ENCODE assay signal across 21 mouse cellular contexts in the genomic region with DNA sequence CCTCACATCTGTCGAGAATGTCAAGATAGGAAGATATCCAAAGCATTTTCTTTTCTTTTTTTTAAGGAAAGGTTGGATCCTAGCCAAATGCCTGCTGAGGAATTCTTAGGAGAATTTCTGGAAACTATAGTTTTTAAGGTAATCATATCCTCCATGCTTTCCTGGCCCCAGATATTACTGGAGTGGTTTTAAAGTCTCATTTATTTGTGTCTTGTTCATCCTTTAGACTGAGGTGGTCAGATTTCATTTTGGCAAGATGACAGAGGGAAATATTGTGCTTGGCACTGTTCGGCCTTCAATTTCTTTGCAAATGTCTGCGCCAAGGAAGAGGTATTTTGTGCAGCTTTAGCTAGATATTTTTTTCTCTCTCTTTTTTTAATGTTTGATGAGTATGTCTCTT. TPM values are rescaled to one million over a fixed set of nuclear protein-coding genes. Genes with fewer than 3 reads are reported as not detected.
DNase-seq lines count a peak whose midpoint lies in the region; ATAC-seq and TF ChIP-seq lines count a peak whose summit lies in the region.
"Had no signal": no experiment of that assay in that cellular context is flagged by ENCODE, and none has a peak within 500 bp of the region (broad histone marks: within the 10 kb centered on the region; RNA-seq: fewer than 3 reads in every experiment).

No protein-coding gene starts in this region.

- DNase-seq in heart, postnatal 14 days: no peak
- no peak for DNase-seq in lung, postnatal 14 days
- no peak for DNase-seq in cerebellum, adult 8-10 months
- DNase-seq in gastrocnemius, adult 2 months: no peak
- DNase-seq: cerebellum, adult 11-12 months; forebrain, postnatal 0 days; gastrocnemius, postnatal 14 days; kidney, postnatal 25 days; layer of hippocampus, adult 9-11 months; lung, postnatal 36 days; right cerebral cortex, adult 18-20 months; thymus, adult 2 months had no signal

- H3K36me3 ChIP-seq in heart, embryonic 13.5 days: no peaks in the 10 kb centered on the region
- no peaks in the 10 kb centered on the region for H3K36me3 ChIP-seq in lung, embryonic 16.5 days (ENCODE audit: control insufficient read depth, insufficient read depth, low read length)
- H3K36me3 ChIP-seq: hindbrain, embryonic 12.5 days; intestine, embryonic 15.5 days; liver, embryonic 12.5 days; midbrain, embryonic 10.5 days had no signal

- H3K27me3 ChIP-seq in heart, embryonic 13.5 days (replicated peaks): no peaks in the 10 kb centered on the region
- H3K27me3 ChIP-seq in lung, embryonic 16.5 days (ENCODE audit: control insufficient read depth, insufficient read depth, low read depth, low read length): no peaks in the 10 kb centered on the region
- H3K27me3 ChIP-seq: hindbrain, embryonic 12.5 days; intestine, embryonic 15.5 days; liver, embryonic 12.5 days had no signal

- H3K9me3 ChIP-seq in heart, embryonic 13.5 days: no peaks in the 10 kb centered on the region
- no peaks in the 10 kb centered on the region for H3K9me3 ChIP-seq in lung, embryonic 16.5 days (ENCODE audit: control insufficient read depth, low read length)
- H3K9me3 ChIP-seq: hindbrain, embryonic 12.5 days; intestine, embryonic 15.5 days; liver, embryonic 12.5 days; midbrain, embryonic 10.5 days had no signal

- no peak for TF ChIP-seq POLR2A in embryonic fibroblast, embryonic 13.5 days (IDR thresholded peaks at IDR 0.05; ENCODE audit: low read depth, low read length)

- WGBS in heart, embryonic 13.5 days: 47% methylated on average over 3 of the region's 3 CpGs
- WGBS in lung, embryonic 16.5 days: 26% methylated on average over 3 of the region's 3 CpGs

- no peak overlapping the region for H3K9ac ChIP-seq in heart, embryonic 13.5 days
- H3K9ac ChIP-seq in lung, embryonic 16.5 days (ENCODE audit: low read length): no peak overlapping the region
- H3K9ac ChIP-seq: forebrain, postnatal 0 days; hindbrain, embryonic 12.5 days; intestine, embryonic 15.5 days; liver, embryonic 12.5 days had no signal

- intact Hi-C loops in heart, postnatal 14 days (cut with DNase I): no loop called here
- intact Hi-C loops in gastrocnemius, adult 2 months (cut with DNase I): no loop called here

- H3K4me2 ChIP-seq in heart, embryonic 13.5 days: peak overlapping the region; percentile 21
- H3K4me2 ChIP-seq in lung, embryonic 16.5 days (ENCODE audit: low read depth, low read length): no peak overlapping the region
- H3K4me2 ChIP-seq: hindbrain, embryonic 12.5 days; intestine, embryonic 15.5 days; liver, embryonic 12.5 days had no signal

- H3K4me1 ChIP-seq in heart, embryonic 13.5 days: peaks cover 23% of the 10 kb centered on the region
- peaks cover 12% of the 10 kb centered on the region for H3K4me1 ChIP-seq in lung, embryonic 16.5 days (replicated peaks; ENCODE audit: control insufficient read depth, insufficient read depth, low read length)
- H3K4me1 ChIP-seq in embryonic fibroblast, embryonic 13.5 days (ENCODE audit: control insufficient read depth, insufficient read depth, low read length): peaks cover 6% of the 10 kb centered on the region
- H3K4me1 ChIP-seq: hindbrain, embryonic 12.5 days; intestine, embryonic 15.5 days; liver, embryonic 12.5 days; midbrain, embryonic 10.5 days had no signal

- H3K4me3 ChIP-seq in heart, embryonic 13.5 days: no peak overlapping the region
- H3K4me3 ChIP-seq in lung, embryonic 16.5 days (ENCODE audit: low read length): no peak overlapping the region
- no peak overlapping the region for H3K4me3 ChIP-seq in embryonic fibroblast, embryonic 13.5 days (ENCODE audit: insufficient read depth, low read length)
- no peak overlapping the region for H3K4me3 ChIP-seq in gastrocnemius, adult 2 months
- H3K4me3 ChIP-seq: hindbrain, embryonic 12.5 days; intestine, embryonic 15.5 days; liver, embryonic 12.5 days; midbrain, embryonic 10.5 days had no signal

- TF ChIP-seq CTCF in embryonic fibroblast, embryonic 13.5 days (IDR thresholded peaks at IDR 0.05; ENCODE audit: borderline replicate concordance, insufficient read depth, low read length): no peak
- TF ChIP-seq CTCF in gastrocnemius, adult 2 months (IDR thresholded peaks at IDR 0.05): no peak

- H3K27ac ChIP-seq in heart, embryonic 13.5 days (replicated peaks): peak overlapping the region; percentile 49
- H3K27ac ChIP-seq in lung, embryonic 16.5 days (ENCODE audit: low read length): no peak overlapping the region
- peak overlapping the region; percentile 87 for H3K27ac ChIP-seq in embryonic fibroblast, embryonic 13.5 days (ENCODE audit: insufficient read depth, low read length)
- no peak overlapping the region for H3K27ac ChIP-seq in gastrocnemius, adult 2 months
- H3K27ac ChIP-seq: hindbrain, embryonic 12.5 days; intestine, embryonic 15.5 days; liver, embryonic 12.5 days; midbrain, embryonic 10.5 days had no signal

- no peak for ATAC-seq in heart, embryonic 13.5 days (ENCODE audit: extremely low read depth, insufficient number of reproducible peaks, low FRiP score, low TSS enrichment)
- ATAC-seq in lung, embryonic 16.5 days (ENCODE audit: low read depth): peak; percentile 56; the same call in 1 of the 2 replicates
- ATAC-seq: CD4-positive, CD25-positive, alpha-beta regulatory T cell, adult 4 months; forebrain, postnatal 0 days; intestine, embryonic 15.5 days; liver, embryonic 12.5 days had no signal

RNA-seq across cellular contexts. Expression of a gene that starts 42.0 kb away (rescaled TPM):
- 2.8 and 3.1 TPM in 2 replicates for polyA plus RNA-seq in heart, embryonic 13.5 days (2015; fragmentation: Nextera tagmentation; extraction: Ambion mirVana)
- 10 to 100 TPM; 12.4 to 14.2 TPM for total RNA-seq in heart, postnatal 14 days (2021)
- polyA plus RNA-seq in lung, embryonic 16.5 days (2015; fragmentation: Nextera tagmentation; extraction: Ambion mirVana): 4.6 and 4.7 TPM in 2 replicates
- 35.1 and 67.9 TPM in 2 replicates for polyA plus RNA-seq in embryonic fibroblast, embryonic 13.5 days (2011; ENCODE audit: insufficient read length, low read depth, missing spikeins)
- 1 to 10 TPM; 2.0 to 3.6 TPM for total RNA-seq in gastrocnemius, adult 2 months (2021)
- total RNA-seq: MEL had no signal
- polyA plus RNA-seq: CD4-positive, CD25-positive, alpha-beta regulatory T cell, adult 4 months had no signal

Comparison
In these comparisons a context has a peak if more than half of its experiments do, and no peak if none do; other contexts are left out.
1. H3K27ac ChIP-seq: peak in heart, embryonic 13.5 days (single experiment) and embryonic fibroblast, embryonic 13.5 days (single experiment); none in lung, embryonic 16.5 days (single experiment) and gastrocnemius, adult 2 months (single experiment).